Mouse (Mus musculus): ENCODE measurements around the gene Cenpp. TPM values are rescaled to one million over a fixed set of nuclear protein-coding genes. Genes with fewer than 3 reads are reported as not detected.

Gene Cenpp
- polyA plus RNA-seq, 2 experiments: 9.9 to 33.0 TPM

- WGBS (ENCODE audit: insufficient replicate concordance): 3% methylated on average over 26 of the region's 26 CpGs
- H3K9ac ChIP-seq (replicated peaks): peak within 1 kb of the TSS; percentile 85
- H3K27me3 ChIP-seq (ENCODE audit: control insufficient read depth, insufficient read depth, low read length): no peaks in the 10 kb centered on the region
- H3K36me3 ChIP-seq (replicated peaks; ENCODE audit: control insufficient read depth, insufficient read depth, low read depth): no peaks in the 10 kb centered on the region; the same call in 1 of the 2 replicates
- TF ChIP-seq EP300 (IDR thresholded peaks at IDR 0.05; ENCODE audit: low read depth) (peak; percentile 66), CTCF (IDR thresholded peaks at IDR 0.05; ENCODE audit: low read depth) (no peak)
- peak within 1 kb of the TSS; percentile 78 for H3K27ac ChIP-seq
- peak; percentile 97 for DNase-seq (ENCODE audit: low read depth in 3 of 3, low spot score in 3 of 3)
- peaks cover 12 to 15% of the 10 kb centered on the region in 2 experiments for H3K4me1 ChIP-seq (replicated peaks; ENCODE audit: control insufficient read depth in 2 of 2, insufficient read depth in 2 of 2, low read length in 1 of 2)
- peak within 1 kb of the TSS; percentile 79 to 89 for H3K4me3 ChIP-seq (ENCODE audit: insufficient read depth in 1 of 2, low read depth in 2 of 2, low read length in 2 of 2)
- peak within 1 kb of the TSS; percentile 70 for H3K4me2 ChIP-seq (ENCODE audit: low read depth)
- ATAC-seq (ENCODE audit: insufficient read depth): peak; percentile 100
- no peaks in the 10 kb centered on the region for H3K9me3 ChIP-seq (ENCODE audit: control insufficient read depth, low read length)
Measured at GRCm38 (mm10) chr13:49681351-49682232, 29.0 kb upstream of the Cenpp start, which contains the start of gene Iars. Gene Iars (plus strand): TSS chr13:49682100.

GRCm38 (mm10) chr13:49677793-49678192, 25.2 kb upstream of the Cenpp start:
- H3K4me2 ChIP-seq (ENCODE audit: low read depth): no peak overlapping the region
- H3K27ac ChIP-seq: no peak overlapping the region
- no peaks in the 10 kb centered on the region for H3K27me3 ChIP-seq (ENCODE audit: control insufficient read depth, insufficient read depth, low read length)
- TF ChIP-seq EP300 (IDR thresholded peaks at IDR 0.05; ENCODE audit: low read depth): no peak
- no peak for TF ChIP-seq CTCF (IDR thresholded peaks at IDR 0.05; ENCODE audit: low read depth)
- WGBS (ENCODE audit: insufficient replicate concordance): 42% methylated on average over 2 of the region's 2 CpGs
- DNase-seq (ENCODE audit: low read depth in 3 of 3, low spot score in 3 of 3) (no peak), ATAC-seq (ENCODE audit: insufficient read depth) (no peak)
- no peak overlapping the region for H3K4me3 ChIP-seq (ENCODE audit: insufficient read depth in 1 of 2, low read depth in 2 of 2, low read length in 2 of 2)
- H3K36me3 ChIP-seq (replicated peaks; ENCODE audit: control insufficient read depth, insufficient read depth, low read depth): peaks cover 6% of the 10 kb centered on the region
- no peaks in the 10 kb centered on the region for H3K9me3 ChIP-seq (ENCODE audit: control insufficient read depth, low read length)
- H3K4me1 ChIP-seq (replicated peaks; ENCODE audit: control insufficient read depth in 2 of 2, insufficient read depth in 2 of 2, low read length in 1 of 2): peaks cover 4 to 5% of the 10 kb centered on the region in 2 experiments; a peak in 3 of 4 replicates
- H3K9ac ChIP-seq (replicated peaks): no peak overlapping the region

GRCm38 (mm10) chr13:49653180-49653541, 576 bp upstream of the Cenpp start:
- no peaks in the 10 kb centered on the region; the same call in none of the 2 replicates for H3K36me3 ChIP-seq (replicated peaks; ENCODE audit: control insufficient read depth, insufficient read depth, low read depth)
- WGBS (ENCODE audit: insufficient replicate concordance): under 1% methylated on average over 16 of the region's 16 CpGs
- no peak for DNase-seq (ENCODE audit: low read depth in 3 of 3, low spot score in 3 of 3)

GRCm38 (mm10) chr13:49651781-49652351, 719 bp downstream of the Cenpp start:
- H3K36me3 ChIP-seq (replicated peaks; ENCODE audit: control insufficient read depth, insufficient read depth, low read depth): no peaks in the 10 kb centered on the region; the same call in none of the 2 replicates
- H3K9me3 ChIP-seq (ENCODE audit: control insufficient read depth, low read length): no peaks in the 10 kb centered on the region
- DNase-seq (ENCODE audit: low read depth in 3 of 3, low spot score in 3 of 3) (no peak), ATAC-seq (ENCODE audit: insufficient read depth) (no peak)
- peaks cover 0 to 5% of the 10 kb centered on the region in 2 experiments; a peak in 3 of 4 replicates for H3K4me1 ChIP-seq (replicated peaks; ENCODE audit: control insufficient read depth in 2 of 2, insufficient read depth in 2 of 2, low read length in 1 of 2)
- 1% methylated on average over 4 of the region's 4 CpGs for WGBS (ENCODE audit: insufficient replicate concordance)
- H3K9ac ChIP-seq (replicated peaks): peak overlapping the region; percentile 83
- H3K27me3 ChIP-seq (ENCODE audit: control insufficient read depth, insufficient read depth, low read length): no peaks in the 10 kb centered on the region
- TF ChIP-seq EP300 (IDR thresholded peaks at IDR 0.05; ENCODE audit: low read depth) (no peak), CTCF (IDR thresholded peaks at IDR 0.05; ENCODE audit: low read depth) (no peak)
- H3K4me3 ChIP-seq (ENCODE audit: insufficient read depth in 1 of 2, low read depth in 2 of 2, low read length in 2 of 2): peak overlapping the region; percentile 76 to 97
- peak overlapping the region; percentile 53 for H3K27ac ChIP-seq
- H3K4me2 ChIP-seq (ENCODE audit: low read depth): peak overlapping the region; percentile 90

More at GRCm38 (mm10) chr13:49653180-49653541, 576 bp upstream of the Cenpp start:
- peak overlapping the region; percentile 97 to 100 for H3K4me3 ChIP-seq (ENCODE audit: insufficient read depth in 1 of 2, low read depth in 2 of 2, low read length in 2 of 2)
- H3K9me3 ChIP-seq (ENCODE audit: control insufficient read depth, low read length): no peaks in the 10 kb centered on the region
- no peaks in the 10 kb centered on the region for H3K27me3 ChIP-seq (ENCODE audit: control insufficient read depth, insufficient read depth, low read length)
- TF ChIP-seq EP300 (IDR thresholded peaks at IDR 0.05; ENCODE audit: low read depth) (no peak), CTCF (IDR thresholded peaks at IDR 0.05; ENCODE audit: low read depth) (no peak)
- H3K4me1 ChIP-seq (replicated peaks; ENCODE audit: control insufficient read depth in 2 of 2, insufficient read depth in 2 of 2, low read length in 1 of 2): peaks cover 0 to 5% of the 10 kb centered on the region in 2 experiments; a peak in 3 of 4 replicates
- H3K4me2 ChIP-seq (ENCODE audit: low read depth): peak overlapping the region; percentile 93
- peak; percentile 63 for ATAC-seq (ENCODE audit: insufficient read depth)
- H3K9ac ChIP-seq (replicated peaks): peak overlapping the region; percentile 77
- no peak overlapping the region for H3K27ac ChIP-seq

- Histone ChIP-seq H3K4me1 (replicated peaks; ENCODE audit: control insufficient read depth in 2 of 2, insufficient read depth in 2 of 2, low read length in 1 of 2) (peaks cover 0 to 5% of the 10 kb centered on the region in 2 experiments; a peak in 3 of 4 replicates), H3K27me3 (ENCODE audit: control insufficient read depth, insufficient read depth, low read length) (no peaks in the 10 kb centered on the region), H3K4me2 (ENCODE audit: low read depth) (peak overlapping the region; percentile 90), H3K9ac (replicated peaks) (peak overlapping the region; percentile 83), H3K4me3 (ENCODE audit: insufficient read depth in 1 of 2, low read depth in 2 of 2, low read length in 2 of 2) (peak overlapping the region; percentile 35 to 97), H3K36me3 (replicated peaks; ENCODE audit: control insufficient read depth, insufficient read depth, low read depth) (peaks cover 3% of the 10 kb centered on the region; the same call in 1 of the 2 replicates), H3K27ac (no peak overlapping the region), H3K9me3 (ENCODE audit: control insufficient read depth, low read length) (no peaks in the 10 kb centered on the region)
- peak; percentile 12; the same call in 1 of the 2 replicates for TF ChIP-seq CTCF (IDR thresholded peaks at IDR 0.05; ENCODE audit: low read depth)
- no peak for TF ChIP-seq EP300 (IDR thresholded peaks at IDR 0.05; ENCODE audit: low read depth)
- DNase-seq (ENCODE audit: low read depth in 3 of 3, low spot score in 3 of 3) (no peak), ATAC-seq (ENCODE audit: insufficient read depth) (no peak)
- 40% methylated on average over 2 of the region's 2 CpGs for WGBS (ENCODE audit: insufficient replicate concordance)
Measured at GRCm38 (mm10) chr13:49651136-49651535, 1.4 kb downstream of the Cenpp start.
